Mouse (Mus musculus) embryonic fibroblast, embryonic 13.5 days (primary cell): ENCODE results near the gene 1700001O22Rik.

Experiments
- CTCF ChIP-seq: IDR thresholded peaks from 2 replicates; pipeline ENCODE4 v1.5.1; 2011; ENCODE audit warnings: mild to moderate bottlenecking, control low read depth, low read length, moderate library complexity, borderline replicate concordance; ENCODE audit not compliant: insufficient read depth
- POLR2A ChIP-seq: IDR thresholded peaks from 2 replicates; pipeline ENCODE4 v1.6.1; 2011; ENCODE audit warnings: low read depth, mild to moderate bottlenecking, control low read depth, low read length, moderate library complexity

GRCm38 (mm10) chr2:30771806-30772460, 31.5 kb downstream of the 1700001O22Rik start:
- TF ChIP-seq CTCF = no peak
- no peak; the same call in 1 of the 2 replicates for TF ChIP-seq POLR2A
